Mouse (Mus musculus) liver, embryonic 13.5 days (tissue): Measurements from ENCODE around the gene Gm28053. TPM values are rescaled to one million over a fixed set of nuclear protein-coding genes. Genes with fewer than 3 reads are reported as not detected.

Source experiments
- ATAC-seq: fragments of 200-750 bp; cut with Nextera tagmentation; 2 replicates; pipeline ENCODE4 v1.8.0; 2017; ENCODE audit warnings: low read depth, mild to moderate bottlenecking, moderate number of reproducible peaks, moderate library complexity
- DNase-seq: peaks from one replicate; pipeline ENCODE4 v3.0.0; 2022
- H3K27ac ChIP-seq: fragments of 300-500 bp; sonication (generic); 2 replicates; pipeline ENCODE4 v1.5.1; 2015; ENCODE audit warnings: moderate library complexity, mild to moderate bottlenecking, inconsistent platforms
- H3K27me3 ChIP-seq: fragments of 300-500 bp; sonication (generic); 2 replicates; pipeline ENCODE4 v1.6.1; 2015; ENCODE audit warnings: mild to moderate bottlenecking, inconsistent platforms
- H3K36me3 ChIP-seq: fragments of 300-500 bp; sonication (generic); 2 replicates; pipeline ENCODE4 v1.6.1; 2015; ENCODE audit warnings: mild to moderate bottlenecking, inconsistent platforms
- H3K4me1 ChIP-seq: fragments of 300-500 bp; sonication (generic); replicated peaks from 2 replicates; pipeline ENCODE4 v1.6.1; 2015; ENCODE audit warnings: inconsistent platforms
- H3K4me2 ChIP-seq: fragments of 300-500 bp; sonication (generic); 2 replicates; pipeline ENCODE4 v1.6.1; 2015; ENCODE audit warnings: inconsistent platforms, mild to moderate bottlenecking, moderate library complexity
- H3K4me3 ChIP-seq: fragments of 300-500 bp; sonication (generic); replicated peaks from 2 replicates; pipeline ENCODE4 v1.5.1; 2015; ENCODE audit warnings: mild to moderate bottlenecking, inconsistent platforms
- H3K9ac ChIP-seq: fragments of 300-500 bp; sonication (generic); 2 replicates; pipeline ENCODE4 v1.6.1; 2015; ENCODE audit warnings: mild to moderate bottlenecking, inconsistent platforms
- H3K9me3 ChIP-seq: fragments of 300-500 bp; sonication (generic); replicated peaks from 2 replicates; pipeline ENCODE4 v1.6.1; 2016; ENCODE audit warnings: inconsistent platforms
- WGBS: fragments of 180-500 bp; shearing (Covaris S2); methylation state at CpG from one replicate; pipeline ENCODE4 v1.1.7; 2015; ENCODE audit not compliant: insufficient replicate concordance; 5-methylcytosine and 5-hydroxymethylcytosine counted together
- polyA plus RNA-seq: library from polyadenylated mRNA; unstranded; fragments of >200 nt; fragmentation: Nextera tagmentation; extraction: Ambion mirVana; gene quantifications from 2 replicates; pipeline ENCODE4 v1.2.1, GENCODE M21; 2015

Gm28053 gene
- polyA plus RNA-seq, 1 experiment from 2014 or later: 1.6 TPM

- Histone ChIP-seq H3K4me1 (peaks cover 33% of the 10 kb centered on the region), H3K4me3 (peak overlapping the region; percentile 52), H3K27ac (peak overlapping the region; percentile 76), H3K9me3 (no peaks in the 10 kb centered on the region), H3K27me3 (no peaks in the 10 kb centered on the region), H3K4me2 (peak overlapping the region; percentile 53), H3K36me3 (no peaks in the 10 kb centered on the region), H3K9ac (peak overlapping the region; percentile 46)
- 56% methylated on average over 52 of the region's 52 CpGs for WGBS
- DNase-seq (no peak), ATAC-seq (peak; percentile 51)
Measured at GRCm38 (mm10) chr6:48742422-48743351, 24.3 kb downstream of the Gm28053 start.

GRCm38 (mm10) chr6:48745490-48745889 lies 27.1 kb downstream of the Gm28053 start:
- H3K9ac ChIP-seq: no peak overlapping the region
- no peak overlapping the region for H3K4me3 ChIP-seq
- H3K4me2 ChIP-seq: 0 out of 2 replicates have a peak overlapping the region, but pooled peaks have one; percentile 24
- peak overlapping the region; percentile 50; the same call in 1 of the 2 replicates for H3K27ac ChIP-seq
- H3K9me3 ChIP-seq: no peaks in the 10 kb centered on the region
- WGBS: 23% methylated on average over 2 of the region's 2 CpGs
- no peaks in the 10 kb centered on the region for H3K27me3 ChIP-seq
- no peak for DNase-seq
- H3K4me1 ChIP-seq: peaks cover 34% of the 10 kb centered on the region
- ATAC-seq: no peak
- H3K36me3 ChIP-seq: no peaks in the 10 kb centered on the region

- Histone ChIP-seq H3K36me3 (no peaks in the 10 kb centered on the region), H3K9me3 (no peaks in the 10 kb centered on the region), H3K4me1 (peaks cover 29% of the 10 kb centered on the region), H3K4me2 (peak within 1 kb of the TSS; percentile 24; the same call in 1 of the 2 replicates), H3K27ac (peak within 1 kb of the TSS; percentile 61), H3K9ac (0 out of 2 replicates have a peak within 1 kb of the TSS, but pooled peaks have one; percentile 13), H3K4me3 (peak within 1 kb of the TSS; percentile 19; the same call in 1 of the 2 replicates), H3K27me3 (no peaks in the 10 kb centered on the region)
- ATAC-seq (no peak), DNase-seq (no peak)
- 12% methylated on average over 16 of the region's 16 CpGs for WGBS
Measured at GRCm38 (mm10) chr6:48745959-48746889, 27.8 kb downstream of the Gm28053 start, which contains the start of gene Gimap5. Gimap5 (plus strand) TSS chr6:48746197.

GRCm38 (mm10) chr6:48747091-48747966 lies 28.9 kb downstream of the Gm28053 start:
- DNase-seq (no peak), ATAC-seq (no peak)
- WGBS: 24% methylated on average over 7 of the region's 7 CpGs
- Histone ChIP-seq H3K4me3 (no peak overlapping the region), H3K27ac (peak overlapping the region; percentile 3; the same call in 1 of the 2 replicates), H3K9me3 (no peaks in the 10 kb centered on the region), H3K4me2 (0 out of 2 replicates have a peak overlapping the region, but pooled peaks have one; percentile 5), H3K4me1 (peaks cover 21% of the 10 kb centered on the region), H3K36me3 (no peaks in the 10 kb centered on the region), H3K27me3 (no peaks in the 10 kb centered on the region), H3K9ac (no peak overlapping the region)

- H3K27me3 ChIP-seq: no peaks in the 10 kb centered on the region
- 74% methylated on average over 7 of the region's 7 CpGs for WGBS
- peaks cover 4% of the 10 kb centered on the region; the same call in 1 of the 2 replicates for H3K4me1 ChIP-seq
- no peak overlapping the region for H3K9ac ChIP-seq
- H3K27ac ChIP-seq: no peak overlapping the region
- H3K4me2 ChIP-seq: no peak overlapping the region
- no peaks in the 10 kb centered on the region for H3K36me3 ChIP-seq
- ATAC-seq: no peak
- no peak for DNase-seq
- no peak overlapping the region for H3K4me3 ChIP-seq
- no peaks in the 10 kb centered on the region for H3K9me3 ChIP-seq
Measured at GRCm38 (mm10) chr6:48763567-48764270, 45.3 kb downstream of the Gm28053 start.

GRCm38 (mm10) chr6:48764496-48764895 lies 46.1 kb downstream of the Gm28053 start:
- no peak for ATAC-seq
- H3K4me3 ChIP-seq: no peak overlapping the region
- H3K9me3 ChIP-seq: no peaks in the 10 kb centered on the region
- H3K27ac ChIP-seq: no peak overlapping the region
- no peaks in the 10 kb centered on the region for H3K36me3 ChIP-seq
- no peak overlapping the region for H3K4me2 ChIP-seq
- WGBS: 78% methylated on average over 10 of the region's 10 CpGs
- H3K4me1 ChIP-seq: peaks cover 5% of the 10 kb centered on the region; the same call in 1 of the 2 replicates
- H3K9ac ChIP-seq: no peak overlapping the region
- no peaks in the 10 kb centered on the region for H3K27me3 ChIP-seq
- no peak for DNase-seq

GRCm38 (mm10) chr6:48768178-48768869 lies 49.9 kb downstream of the Gm28053 start:
- H3K4me2 ChIP-seq: no peak overlapping the region
- H3K9me3 ChIP-seq: no peaks in the 10 kb centered on the region
- H3K27ac ChIP-seq: no peak overlapping the region
- whole genome bisulfite sequencing: 41% methylated on average over 9 of the region's 9 CpGs
- no peak overlapping the region for H3K4me3 ChIP-seq
- H3K9ac ChIP-seq: no peak overlapping the region
- H3K27me3 ChIP-seq: no peaks in the 10 kb centered on the region
- H3K36me3 ChIP-seq: no peaks in the 10 kb centered on the region
- peaks cover 5% of the 10 kb centered on the region; the same call in 1 of the 2 replicates for H3K4me1 ChIP-seq
- DNase-seq (no peak), ATAC-seq (no peak)

GRCm38 (mm10) chr6:48768933-48769332 lies 50.5 kb downstream of the Gm28053 start:
- DNase-seq (no peak), ATAC-seq (no peak)
- no peak overlapping the region for H3K27ac ChIP-seq

GRCm38 (mm10) chr6:48770696-48771095 lies 52.3 kb downstream of the Gm28053 start, which contains the start of gene Gimap3:
Gimap3 (minus strand) TSS chr6:48770851.
- H3K4me3 ChIP-seq: no peak within 1 kb of the TSS
- H3K27ac ChIP-seq: no peak within 1 kb of the TSS
- H3K9me3 ChIP-seq: no peaks in the 10 kb centered on the region
- H3K4me1 ChIP-seq: peaks cover 5% of the 10 kb centered on the region; the same call in 1 of the 2 replicates
- no peaks in the 10 kb centered on the region for H3K36me3 ChIP-seq
- ATAC-seq (no peak), DNase-seq (no peak)
- no peak within 1 kb of the TSS for H3K4me2 ChIP-seq
- 74% methylated on average over 3 of the region's 3 CpGs for WGBS
- H3K9ac ChIP-seq: no peak within 1 kb of the TSS
- H3K27me3 ChIP-seq: no peaks in the 10 kb centered on the region

More at GRCm38 (mm10) chr6:48768933-48769332, 50.5 kb downstream of the Gm28053 start:
- no peaks in the 10 kb centered on the region for H3K36me3 ChIP-seq
- H3K4me2 ChIP-seq: no peak overlapping the region
- WGBS: 74% methylated on average over 3 of the region's 3 CpGs
- H3K9ac ChIP-seq: no peak overlapping the region
- no peak overlapping the region for H3K4me3 ChIP-seq
- H3K9me3 ChIP-seq: no peaks in the 10 kb centered on the region
- H3K4me1 ChIP-seq: peaks cover 5% of the 10 kb centered on the region; the same call in 1 of the 2 replicates
- no peaks in the 10 kb centered on the region for H3K27me3 ChIP-seq
